Comparison of ENCODE assay signal across 22 mouse cellular contexts in genomic region chr13:62989891-62990490, GRCm38 (mm10).
"Had no signal": no experiment of that assay in that cellular context is flagged by ENCODE, and none has a peak within 500 bp of the region (broad histone marks: within the 10 kb centered on the region; RNA-seq: fewer than 3 reads in every experiment).

No protein-coding gene starts in this region.

- H3K9ac ChIP-seq: kidney, embryonic 15.5 days; limb, embryonic 13.5 days; liver, embryonic 12.5 days; liver, embryonic 15.5 days; lung, embryonic 15.5 days; neural tube, embryonic 13.5 days had no signal

- H3K4me2 ChIP-seq: kidney, embryonic 15.5 days; limb, embryonic 13.5 days; liver, embryonic 12.5 days; liver, embryonic 15.5 days; lung, embryonic 15.5 days; midbrain, embryonic 11.5 days; neural tube, embryonic 13.5 days had no signal

- H3K36me3 ChIP-seq: kidney, embryonic 15.5 days; limb, embryonic 10.5 days; limb, embryonic 13.5 days; liver, embryonic 12.5 days; liver, embryonic 15.5 days; lung, embryonic 15.5 days; neural tube, embryonic 13.5 days had no signal

- H3K27ac ChIP-seq: kidney, embryonic 15.5 days; limb, embryonic 10.5 days; limb, embryonic 13.5 days; liver, embryonic 12.5 days; liver, embryonic 15.5 days; lung, embryonic 15.5 days; neural tube, embryonic 13.5 days; stomach, postnatal 0 days had no signal

- DNase-seq: kidney, adult 8-10 months; kidney, postnatal 10 days; kidney, postnatal 36 days; liver; lung, adult 18-20 months; lung, postnatal 10 days; lung, postnatal 36 days; midbrain, embryonic 14.5 days; right cerebral cortex, adult 18-20 months; right cerebral cortex, postnatal 14 days; right cerebral cortex, postnatal 4 days; thymus, postnatal 25 days had no signal

- H3K9me3 ChIP-seq: kidney, embryonic 15.5 days; limb, embryonic 10.5 days; limb, embryonic 13.5 days; liver, embryonic 12.5 days; liver, embryonic 15.5 days; lung, embryonic 15.5 days; neural tube, embryonic 13.5 days had no signal

- H3K4me3 ChIP-seq: kidney, embryonic 15.5 days; limb, embryonic 10.5 days; limb, embryonic 13.5 days; liver, embryonic 12.5 days; liver, embryonic 15.5 days; lung, embryonic 15.5 days; megakaryocyte, embryonic 14.5 days; neural tube, embryonic 13.5 days had no signal

- ATAC-seq: liver, embryonic 12.5 days had no signal

- H3K27me3 ChIP-seq: kidney, embryonic 15.5 days; limb, embryonic 13.5 days; liver, embryonic 12.5 days; liver, embryonic 15.5 days; lung, embryonic 15.5 days; megakaryocyte, embryonic 14.5 days; neural tube, embryonic 13.5 days had no signal

- H3K4me1 ChIP-seq: kidney, embryonic 15.5 days; liver, embryonic 12.5 days; liver, embryonic 15.5 days; lung, embryonic 15.5 days; megakaryocyte, embryonic 14.5 days; neural tube, embryonic 13.5 days had no signal
